Mouse (Mus musculus): ENCODE results near the gene Plch1. TPM values are rescaled to one million over a fixed set of nuclear protein-coding genes. Genes with fewer than 3 reads are reported as not detected.

The Plch1 gene
- total and polyA plus RNA-seq, 2 experiments from 2014 or later = 3.5 to 14.4 TPM

GRCm38 (mm10) chr3:63837750-63838149 lies 61.5 kb downstream of the Plch1 start:
- Histone ChIP-seq H3K4me3 (ENCODE audit: low read depth, low read length) (no peak overlapping the region), H3K27me3 (ENCODE audit: insufficient read depth, low read length) (no peaks in the 10 kb centered on the region), H3K36me3 (ENCODE audit: insufficient read depth) (no peaks in the 10 kb centered on the region), H3K4me1 (ENCODE audit: insufficient read depth) (no peaks in the 10 kb centered on the region), H3K9ac (no peak overlapping the region), H3K27ac (ENCODE audit: low read depth, low read length) (no peak overlapping the region), H3K9me3 (ENCODE audit: low read length) (no peaks in the 10 kb centered on the region), H3K4me2 (ENCODE audit: low read depth) (no peak overlapping the region)
- DNase-seq (no peak), ATAC-seq (no peak)
- no peak for TF ChIP-seq CTCF (IDR thresholded peaks at IDR 0.05; ENCODE audit: low read depth)

GRCm38 (mm10) chr3:63836937-63837632 lies 62.2 kb downstream of the Plch1 start:
- WGBS = 38% methylated on average over 8 of the region's 8 CpGs
- Histone ChIP-seq H3K4me1 (ENCODE audit: insufficient read depth) (no peaks in the 10 kb centered on the region), H3K9ac (no peak overlapping the region), H3K4me3 (ENCODE audit: low read depth, low read length) (no peak overlapping the region), H3K27ac (ENCODE audit: low read depth, low read length) (no peak overlapping the region), H3K36me3 (ENCODE audit: insufficient read depth) (no peaks in the 10 kb centered on the region), H3K27me3 (ENCODE audit: insufficient read depth, low read length) (no peaks in the 10 kb centered on the region), H3K4me2 (ENCODE audit: low read depth) (no peak overlapping the region), H3K9me3 (ENCODE audit: low read length) (no peaks in the 10 kb centered on the region)
- no peak for TF ChIP-seq CTCF (IDR thresholded peaks at IDR 0.05; ENCODE audit: low read depth)
- ATAC-seq = peak; percentile 53
- DNase-seq = peak; percentile 18

- no peak overlapping the region for H3K9ac ChIP-seq
- no peak for DNase-seq
- no peak for ATAC-seq
- H3K36me3 ChIP-seq (ENCODE audit: insufficient read depth) = no peaks in the 10 kb centered on the region
- H3K9me3 ChIP-seq (ENCODE audit: low read length) = no peaks in the 10 kb centered on the region
- no peaks in the 10 kb centered on the region for H3K27me3 ChIP-seq (ENCODE audit: insufficient read depth, low read length)
- H3K4me1 ChIP-seq (ENCODE audit: insufficient read depth) = no peaks in the 10 kb centered on the region
- H3K4me3 ChIP-seq (ENCODE audit: low read depth, low read length) = no peak overlapping the region
- H3K27ac ChIP-seq (ENCODE audit: low read depth, low read length) = no peak overlapping the region
- TF ChIP-seq CTCF (IDR thresholded peaks at IDR 0.05; ENCODE audit: low read depth) = no peak
- H3K4me2 ChIP-seq (ENCODE audit: low read depth) = no peak overlapping the region
Observed at GRCm38 (mm10) chr3:63835816-63836215, 63.5 kb downstream of the Plch1 start.

GRCm38 (mm10) chr3:63823874-63824400 lies 75.3 kb downstream of the Plch1 start:
- Histone ChIP-seq H3K27me3 (ENCODE audit: insufficient read depth, low read length) (no peaks in the 10 kb centered on the region), H3K36me3 (ENCODE audit: insufficient read depth) (no peaks in the 10 kb centered on the region), H3K4me1 (ENCODE audit: insufficient read depth) (no peaks in the 10 kb centered on the region), H3K4me3 (ENCODE audit: low read depth, low read length) (no peak overlapping the region), H3K4me2 (ENCODE audit: low read depth) (no peak overlapping the region), H3K9ac (no peak overlapping the region), H3K27ac (ENCODE audit: low read depth, low read length) (no peak overlapping the region), H3K9me3 (ENCODE audit: low read length) (no peaks in the 10 kb centered on the region)
- TF ChIP-seq CTCF (IDR thresholded peaks at IDR 0.05; ENCODE audit: low read depth) = no peak
- ATAC-seq (peak; percentile 63), DNase-seq (peak; percentile 54)
- 10% methylated on average over 1 of the region's 1 CpGs for WGBS

GRCm38 (mm10) chr3:63822631-63823030 lies 76.6 kb downstream of the Plch1 start:
- H3K36me3 ChIP-seq (ENCODE audit: insufficient read depth) = no peaks in the 10 kb centered on the region
- no peak overlapping the region for H3K4me2 ChIP-seq (ENCODE audit: low read depth)
- H3K27ac ChIP-seq (ENCODE audit: low read depth, low read length) = no peak overlapping the region
- no peak overlapping the region for H3K4me3 ChIP-seq (ENCODE audit: low read depth, low read length)
- H3K27me3 ChIP-seq (ENCODE audit: insufficient read depth, low read length) = no peaks in the 10 kb centered on the region
- no peak for DNase-seq
- no peak overlapping the region for H3K9ac ChIP-seq
- no peaks in the 10 kb centered on the region for H3K4me1 ChIP-seq (ENCODE audit: insufficient read depth)
- no peak for ATAC-seq
- no peak for TF ChIP-seq CTCF (IDR thresholded peaks at IDR 0.05; ENCODE audit: low read depth)
- H3K9me3 ChIP-seq (ENCODE audit: low read length) = no peaks in the 10 kb centered on the region

GRCm38 (mm10) chr3:63815131-63815530 lies 84.1 kb downstream of the Plch1 start:
- Histone ChIP-seq H3K36me3 (ENCODE audit: insufficient read depth) (no peaks in the 10 kb centered on the region), H3K27me3 (ENCODE audit: insufficient read depth, low read length) (no peaks in the 10 kb centered on the region), H3K9me3 (ENCODE audit: low read length) (no peaks in the 10 kb centered on the region), H3K9ac (no peak overlapping the region), H3K27ac (ENCODE audit: low read depth, low read length) (no peak overlapping the region), H3K4me3 (ENCODE audit: low read depth, low read length) (no peak overlapping the region), H3K4me1 (ENCODE audit: insufficient read depth) (no peaks in the 10 kb centered on the region), H3K4me2 (ENCODE audit: low read depth) (no peak overlapping the region)
- no peak for TF ChIP-seq CTCF (IDR thresholded peaks at IDR 0.05; ENCODE audit: low read depth)
- ATAC-seq (no peak), DNase-seq (no peak)
- WGBS = 73% methylated on average over 3 of the region's 3 CpGs

- Histone ChIP-seq H3K27ac (ENCODE audit: low read depth, low read length) (no peak overlapping the region), H3K36me3 (ENCODE audit: insufficient read depth) (no peaks in the 10 kb centered on the region), H3K9me3 (ENCODE audit: low read length) (no peaks in the 10 kb centered on the region), H3K27me3 (ENCODE audit: insufficient read depth, low read length) (no peaks in the 10 kb centered on the region), H3K4me1 (ENCODE audit: insufficient read depth) (no peaks in the 10 kb centered on the region), H3K4me2 (ENCODE audit: low read depth) (no peak overlapping the region), H3K4me3 (ENCODE audit: low read depth, low read length) (no peak overlapping the region), H3K9ac (no peak overlapping the region)
- 57% methylated on average over 1 of the region's 1 CpGs for WGBS
- ATAC-seq (no peak), DNase-seq (no peak)
- no peak for TF ChIP-seq CTCF (IDR thresholded peaks at IDR 0.05; ENCODE audit: low read depth)
Observed at GRCm38 (mm10) chr3:63814203-63814602, 85.1 kb downstream of the Plch1 start.
